Mouse (Mus musculus): ENCODE measurements around the gene Gm26566.
"Not testable (repeated sequence)": the region's sequence is repeated elsewhere in the genome, so short reads cannot be mapped to it uniquely, and the experiment has no call there.

Gene Gm26566

DNA sequence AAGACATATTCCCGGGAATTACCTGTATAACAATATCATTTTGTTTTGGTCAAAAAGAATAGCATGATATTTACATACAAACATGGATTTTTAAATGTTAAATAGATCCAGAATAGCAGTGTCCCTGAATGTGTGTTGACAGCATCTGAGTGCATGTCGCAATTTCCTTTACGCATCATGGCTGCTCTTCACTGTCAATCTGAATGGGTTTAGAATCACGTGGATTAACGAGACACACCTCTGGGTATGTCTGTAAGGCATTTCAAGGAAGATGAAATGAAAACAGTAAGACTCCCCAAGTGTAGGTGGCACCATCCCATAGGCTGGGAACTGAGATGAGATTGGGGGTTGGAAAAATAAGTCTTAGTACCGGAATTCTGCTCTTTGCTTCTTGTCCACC lies 17.4 kb downstream of the Gm26566 start:
- no peak for DNase-seq (ENCODE audit: low spot score)

DNA sequence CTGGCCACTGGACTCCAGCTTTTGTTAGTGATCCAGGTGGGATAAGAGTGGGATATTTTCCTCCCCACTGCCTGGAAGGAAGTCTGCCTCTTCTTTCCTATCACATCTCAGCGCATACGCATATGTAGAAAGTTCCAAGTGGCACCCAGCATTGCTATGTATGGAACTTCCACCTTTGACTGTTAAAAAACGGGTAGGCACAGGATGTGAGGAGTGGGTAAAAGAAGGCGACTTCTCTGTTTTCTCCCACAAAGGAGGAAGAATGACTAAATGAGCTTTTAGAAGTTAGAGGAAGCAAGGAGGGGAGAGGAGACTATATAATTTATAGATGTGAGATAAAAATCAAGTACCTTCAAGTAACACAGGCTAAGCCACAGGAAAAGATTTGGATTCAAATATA lies 19.8 kb downstream of the Gm26566 start:
- no peak for DNase-seq (ENCODE audit: low spot score)

DNA sequence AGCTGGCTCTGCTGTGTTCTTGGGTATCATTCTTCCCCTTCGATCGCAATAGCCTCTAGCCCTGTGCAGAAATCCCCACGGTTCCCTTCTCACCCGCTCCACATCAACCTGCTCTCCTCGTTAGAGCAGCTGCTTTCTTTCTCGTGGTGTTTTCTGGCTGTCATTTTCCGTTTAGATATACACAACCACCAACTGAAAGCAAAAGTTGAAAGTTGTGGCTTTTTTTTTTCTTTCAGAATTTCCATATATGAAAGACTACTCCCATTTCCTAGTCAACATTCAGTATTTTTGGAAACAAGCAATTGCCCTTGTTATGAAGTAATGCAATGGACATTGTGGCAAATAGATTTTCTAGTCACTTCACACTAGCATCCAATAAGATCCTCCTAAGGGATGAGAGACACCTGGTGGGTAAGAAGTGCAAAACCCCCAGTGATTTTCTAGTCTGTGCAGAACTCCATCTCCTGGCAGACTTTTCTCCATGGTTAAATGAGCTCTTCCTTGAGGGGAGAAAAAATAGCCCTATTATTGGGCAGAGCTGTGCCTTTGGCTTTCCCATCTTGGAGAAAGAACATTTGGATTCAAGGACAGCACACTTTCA lies 21.3 kb downstream of the Gm26566 start:
- DNase-seq (ENCODE audit: low spot score), result no peak

DNA sequence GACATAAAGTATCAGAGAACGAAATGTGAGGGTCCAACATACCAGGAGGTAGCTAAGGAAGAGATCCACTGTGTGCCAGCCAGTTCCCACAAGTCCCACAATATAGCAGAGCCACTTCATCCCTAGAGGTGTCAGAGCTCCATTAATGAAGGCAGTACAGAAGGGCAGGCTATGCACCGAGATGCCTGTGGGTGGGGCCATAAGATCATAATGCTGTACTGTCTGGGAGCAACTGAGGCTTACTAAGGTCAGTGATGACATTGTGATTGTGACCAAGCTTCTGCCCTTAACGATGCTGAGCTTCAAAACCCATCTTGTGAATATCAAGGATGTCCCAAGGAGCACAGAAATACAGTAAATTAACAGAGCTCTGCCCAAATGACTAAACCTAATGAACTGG lies 22.6 kb downstream of the Gm26566 start:
- no peak for DNase-seq (ENCODE audit: low spot score)

DNA sequence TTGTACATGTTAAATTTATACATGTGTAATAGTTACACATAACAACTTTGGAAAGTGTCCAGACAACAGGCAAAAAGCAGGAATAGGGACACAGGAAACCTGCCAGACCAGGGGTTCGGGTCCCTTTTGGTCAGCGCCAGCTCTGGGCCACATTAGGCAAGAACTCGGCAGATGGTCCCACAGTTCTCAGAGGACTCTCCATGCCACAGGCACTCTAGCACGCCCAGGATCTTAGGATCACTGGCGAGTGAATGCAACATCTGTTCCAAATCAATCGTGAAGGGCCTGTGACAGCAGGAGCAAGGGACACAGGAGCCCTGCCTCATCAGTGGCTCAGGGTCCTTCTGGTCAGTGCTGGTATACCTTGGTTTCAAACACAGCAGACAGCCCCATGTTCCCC lies 28.3 kb downstream of the Gm26566 start:
- DNase-seq (ENCODE audit: low spot score), result no peak

DNA sequence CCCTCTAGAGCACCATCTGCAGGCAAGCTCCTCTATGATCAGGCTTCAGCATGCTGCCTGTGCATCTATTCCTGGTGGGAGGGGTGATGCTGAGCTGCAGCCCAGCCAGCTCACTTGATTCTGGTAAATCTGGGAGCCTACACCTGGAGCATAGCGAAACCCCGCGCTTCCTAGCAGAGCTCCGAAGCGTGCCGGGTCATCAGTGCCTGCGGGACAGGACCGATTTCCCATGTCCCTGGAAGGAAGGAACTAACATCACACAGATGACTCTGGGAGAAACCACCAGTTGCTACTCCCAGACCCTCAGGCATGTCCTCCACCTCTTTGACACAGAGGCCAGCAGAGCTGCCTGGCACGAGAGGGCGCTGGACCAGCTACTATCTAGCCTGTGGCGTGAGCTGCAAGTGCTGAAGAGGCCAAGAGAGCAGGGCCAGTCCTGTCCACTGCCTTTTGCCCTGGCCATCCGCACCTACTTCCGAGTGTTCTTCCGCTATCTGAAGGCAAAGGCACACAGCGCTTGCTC lies 33.3 kb downstream of the Gm26566 start, which contains the start of gene Gm13271:
Gene Gm13271 (plus strand): TSS at position 51 of the 523 bp plus-strand sequence.
- DNase-seq (ENCODE audit: low spot score), result not testable (repeated sequence)

DNA sequence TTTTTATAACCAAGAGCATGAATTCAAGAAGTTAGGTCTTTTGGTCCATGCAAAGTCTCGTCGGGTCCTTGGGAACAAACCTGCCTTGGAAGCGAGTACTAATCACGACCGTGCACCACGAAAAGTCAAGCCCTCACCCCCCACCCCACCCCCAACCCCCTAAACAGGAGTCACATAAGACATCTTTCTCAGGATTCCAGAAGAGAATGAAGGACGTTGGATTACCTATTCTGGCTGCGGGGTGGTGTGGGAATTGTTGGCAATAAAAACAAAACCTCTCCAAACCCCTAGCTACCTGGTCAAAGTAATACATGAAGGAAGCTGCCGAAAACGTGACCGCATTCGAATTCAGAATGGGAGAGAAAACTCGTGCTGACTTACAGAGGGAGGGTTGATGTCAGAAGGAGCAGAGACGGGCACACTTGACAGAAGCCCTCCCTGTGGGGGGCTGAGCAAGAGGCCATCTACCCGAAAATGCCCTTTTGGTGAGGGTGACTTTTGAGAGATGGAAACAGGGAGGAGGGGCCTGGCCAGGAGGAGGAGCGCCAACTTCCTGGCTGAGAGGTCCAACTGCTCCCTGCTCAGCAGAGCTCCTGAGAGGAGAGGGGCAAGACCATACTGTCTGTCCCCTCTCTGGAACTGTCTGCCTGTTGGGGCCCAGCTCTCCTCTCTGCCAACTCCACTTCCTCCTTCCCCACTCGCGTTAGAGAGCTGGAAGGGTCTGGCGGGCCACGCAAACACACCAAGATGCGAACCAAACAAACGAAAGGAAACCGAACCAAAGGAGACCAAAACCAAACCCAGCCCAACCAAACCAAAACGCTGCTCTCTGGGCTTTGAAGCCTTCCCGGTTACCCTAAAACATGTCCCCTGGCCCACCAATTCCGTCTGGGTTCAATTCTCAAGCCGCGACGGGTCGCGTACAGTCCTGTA lies 35.2 kb downstream of the Gm26566 start:
- not testable (repeated sequence) for DNase-seq (ENCODE audit: low spot score)

DNA sequence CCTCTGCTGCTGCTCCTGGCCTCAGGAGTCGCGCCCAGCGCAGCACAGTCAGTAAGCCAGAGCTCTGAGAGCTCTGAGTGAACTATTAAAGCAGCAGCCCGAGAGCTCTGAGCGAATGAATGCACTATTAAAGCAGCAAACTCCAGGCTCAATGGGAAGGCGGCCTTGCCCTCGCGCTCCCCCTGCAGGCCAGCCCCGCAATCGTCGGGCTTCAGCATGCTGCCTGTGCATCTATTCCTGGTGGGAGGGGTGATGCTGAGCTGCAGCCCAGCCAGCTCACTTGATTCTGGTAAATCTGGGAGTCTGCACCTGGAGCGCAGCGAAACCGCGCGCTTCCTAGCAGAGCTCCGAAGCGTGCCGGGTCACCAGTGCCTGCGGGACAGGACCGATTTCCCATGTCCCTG lies 36.0 kb downstream of the Gm26566 start:
- DNase-seq (ENCODE audit: low spot score), result not testable (repeated sequence)

DNA sequence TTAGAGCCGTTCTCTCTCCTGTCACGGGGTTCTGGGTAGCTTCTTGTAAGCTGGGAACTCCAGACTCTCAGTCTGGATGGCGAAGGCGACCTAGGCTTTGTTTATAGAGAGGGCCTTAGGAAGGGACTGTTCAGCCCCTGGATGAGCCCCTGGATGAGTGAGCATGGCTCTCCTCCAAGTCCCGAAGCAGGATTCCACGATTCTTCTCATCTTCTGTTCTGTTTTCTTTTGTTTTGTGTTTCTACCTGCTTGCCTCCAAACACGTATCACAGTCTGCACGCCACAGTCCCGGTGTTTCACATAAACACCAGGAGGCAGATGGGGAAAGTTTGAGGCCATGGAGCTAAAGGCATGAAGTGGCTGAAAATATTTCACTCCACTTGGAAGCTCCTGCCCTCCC lies 37.1 kb downstream of the Gm26566 start:
- DNase-seq (ENCODE audit: low spot score), result not testable (repeated sequence)

DNA sequence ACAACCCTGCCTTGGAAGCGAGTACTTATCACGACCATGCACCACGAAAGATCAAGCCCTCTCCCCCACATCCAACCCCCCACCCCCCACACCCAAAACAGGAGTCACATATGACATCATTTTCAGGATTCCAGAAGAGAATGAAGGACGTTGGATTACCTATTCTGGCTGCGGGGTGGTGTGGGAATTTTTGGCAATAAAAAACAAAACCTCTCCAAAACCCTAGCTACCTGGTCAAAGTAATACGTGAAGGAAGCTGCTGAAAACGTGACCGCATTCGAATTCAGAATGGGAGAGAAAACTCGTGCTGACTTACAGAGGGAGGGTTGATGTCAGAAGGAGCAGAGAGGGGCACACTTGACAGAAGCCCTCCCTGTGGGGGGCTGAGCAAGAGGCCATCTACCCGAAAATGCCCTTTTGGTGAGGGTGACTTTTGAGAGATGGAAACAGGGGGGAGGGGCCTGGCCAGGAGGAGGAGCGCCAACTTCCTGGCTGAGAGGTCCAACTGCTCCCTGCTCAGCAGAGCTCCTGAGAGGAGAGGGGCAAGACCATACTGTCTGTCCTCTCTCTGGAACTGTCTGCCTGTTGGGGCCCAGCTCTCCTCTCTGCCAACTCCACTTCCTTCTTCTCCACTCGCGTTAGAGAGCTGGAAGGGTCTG lies 38.1 kb downstream of the Gm26566 start, which contains the start of gene Gm13283:
Gene Gm13283 (plus strand): TSS at position 510 of the 659 bp plus-strand sequence.
- DNase-seq (ENCODE audit: low spot score), result not testable (repeated sequence)

DNA sequence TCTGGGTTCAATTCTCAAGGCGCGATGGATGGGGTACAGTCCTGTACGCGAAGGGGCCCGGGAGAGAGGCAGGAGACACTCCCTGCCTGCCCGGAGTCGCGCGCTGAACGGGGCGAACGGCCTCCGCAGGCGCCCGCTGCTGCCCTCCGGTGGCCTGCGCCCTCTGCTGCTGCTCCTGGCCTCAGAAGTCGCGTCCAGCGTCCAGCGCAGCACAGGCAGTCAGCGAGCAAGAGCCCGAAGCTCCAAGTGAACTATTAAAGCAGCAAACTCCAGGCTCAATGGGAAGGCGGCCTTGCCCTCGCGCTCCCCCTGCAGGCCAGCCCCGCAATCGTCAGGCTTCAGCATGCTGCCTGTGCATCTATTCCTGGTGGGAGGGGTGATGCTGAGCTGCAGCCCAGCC lies 38.8 kb downstream of the Gm26566 start:
- DNase-seq (ENCODE audit: low spot score), result not testable (repeated sequence)

DNA sequence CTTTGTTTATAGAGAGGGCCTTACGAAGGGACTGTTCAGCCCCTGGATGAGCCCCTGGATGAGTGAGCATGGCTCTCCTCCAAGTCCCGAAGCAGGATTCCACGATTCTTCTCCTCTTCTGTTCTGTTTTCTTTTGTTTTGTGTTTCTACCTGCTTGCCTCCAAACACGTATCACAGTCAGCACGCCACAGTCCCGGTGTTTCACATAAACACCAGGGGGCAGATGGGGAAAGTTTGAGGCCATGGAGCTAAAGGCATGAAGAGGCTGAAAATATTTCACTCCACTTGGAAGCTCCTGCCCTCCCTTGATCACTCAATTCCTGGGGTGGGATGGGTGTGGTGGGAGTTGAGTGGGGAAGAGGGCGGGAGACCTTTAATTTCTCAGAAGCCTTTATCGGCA lies 40.2 kb downstream of the Gm26566 start:
- not testable (repeated sequence) for DNase-seq (ENCODE audit: low spot score)

DNA sequence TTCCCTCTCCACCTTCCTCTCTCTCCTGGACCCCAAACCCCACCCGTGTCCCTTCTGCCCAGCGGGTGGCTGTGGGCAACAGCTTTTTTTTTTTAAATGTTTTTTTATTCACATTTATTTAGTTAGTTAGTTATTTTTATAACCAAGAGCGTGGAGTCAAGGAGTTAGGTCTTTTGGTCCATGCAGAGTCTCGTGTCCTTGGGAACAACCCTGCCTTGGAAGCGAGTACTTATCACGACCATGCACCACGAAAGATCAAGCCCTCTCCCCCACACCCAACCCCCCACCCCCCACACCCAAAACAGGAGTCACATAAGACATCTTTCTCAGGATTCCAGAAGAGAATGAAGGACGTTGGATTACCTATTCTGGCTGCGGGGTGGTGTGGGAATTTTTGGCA lies 40.7 kb downstream of the Gm26566 start:
- not testable (repeated sequence) for DNase-seq (ENCODE audit: low spot score)

DNA sequence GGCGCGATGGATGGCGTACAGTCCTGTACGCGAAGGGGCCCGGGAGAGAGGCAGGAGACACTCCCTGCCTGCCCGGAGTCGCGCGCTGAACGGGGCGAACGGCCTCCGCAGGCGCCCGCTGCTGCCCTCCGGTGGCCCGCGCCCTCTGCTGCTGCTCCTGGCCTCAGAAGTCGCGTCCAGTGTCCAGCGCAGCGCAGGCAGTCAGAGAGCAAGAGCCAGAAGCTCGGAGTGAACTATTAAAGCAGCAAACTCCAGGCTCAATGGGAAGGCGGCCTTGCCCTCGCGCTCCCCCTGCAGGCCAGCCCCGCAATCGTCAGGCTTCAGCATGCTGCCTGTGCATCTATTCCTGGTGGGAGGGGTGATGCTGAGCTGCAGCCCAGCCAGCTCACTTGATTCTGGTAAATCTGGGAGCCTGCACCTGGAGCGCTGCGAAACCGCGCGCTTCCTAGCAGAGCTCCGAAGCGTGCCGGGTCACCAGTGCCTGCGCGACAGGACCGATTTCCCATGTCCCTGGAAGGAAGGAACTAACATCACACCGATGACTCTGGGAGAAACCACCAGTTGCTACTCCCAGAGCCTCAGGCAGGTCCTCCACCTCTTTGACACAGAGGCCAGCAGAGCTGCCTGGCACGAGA lies 41.9 kb downstream of the Gm26566 start:
- DNase-seq (ENCODE audit: low spot score), result peak; percentile 16

All from adipocyte (in vitro differentiated cells).